Mouse (Mus musculus) embryonic facial prominence, embryonic 15.5 days (tissue): ENCODE data around the gene Hoxa7. TPM values are rescaled to one million over a fixed set of nuclear protein-coding genes. Genes with fewer than 3 reads are reported as not detected.

Source experiments
- ATAC-seq: fragments of 200-750 bp; cut with Nextera tagmentation; 2 replicates; pipeline ENCODE4 v1.8.0; 2017; ENCODE audit warnings: low read depth, moderate TSS enrichment; ENCODE audit not compliant: insufficient number of reproducible peaks, low FRiP score, low TSS enrichment
- H3K27ac ChIP-seq: fragments of 300-500 bp; sonication (generic); replicated peaks from 2 replicates; pipeline ENCODE4 v1.5.1; 2015; ENCODE audit warnings: mild to moderate bottlenecking, inconsistent platforms
- H3K27me3 ChIP-seq: fragments of 300-500 bp; sonication (generic); 2 replicates; pipeline ENCODE4 v1.6.1; 2015; ENCODE audit warnings: inconsistent platforms
- H3K36me3 ChIP-seq: fragments of 300-500 bp; sonication (generic); 2 replicates; pipeline ENCODE4 v1.6.1; 2015; ENCODE audit warnings: mild to moderate bottlenecking, inconsistent platforms
- H3K4me1 ChIP-seq: fragments of 300-500 bp; sonication (generic); 2 replicates; pipeline ENCODE4 v1.6.1; 2015; ENCODE audit warnings: inconsistent platforms
- H3K4me2 ChIP-seq: fragments of 300-500 bp; sonication (generic); replicated peaks from 2 replicates; pipeline ENCODE4 v1.6.1; 2015; ENCODE audit warnings: mild to moderate bottlenecking, inconsistent platforms
- H3K4me3 ChIP-seq: fragments of 300-500 bp; sonication (generic); replicated peaks from 2 replicates; pipeline ENCODE4 v1.5.1; 2015; ENCODE audit warnings: mild to moderate bottlenecking, inconsistent platforms
- H3K9ac ChIP-seq: fragments of 300-500 bp; sonication (generic); 2 replicates; pipeline ENCODE4 v1.6.1; 2015; ENCODE audit warnings: inconsistent platforms
- H3K9me3 ChIP-seq: fragments of 300-500 bp; sonication (generic); replicated peaks from 2 replicates; pipeline ENCODE4 v1.6.1; 2016; ENCODE audit warnings: inconsistent platforms
- WGBS: fragments of 180-500 bp; shearing (Covaris S2); methylation state at CpG from one replicate; pipeline ENCODE4 v1.1.7; 2015; 5-methylcytosine and 5-hydroxymethylcytosine counted together
- polyA plus RNA-seq: library from polyadenylated mRNA; unstranded; fragments of >200 nt; fragmentation: Nextera tagmentation; extraction: Ambion mirVana; gene quantifications from 2 replicates; pipeline ENCODE4 v1.2.1, GENCODE M21; 2015

Hoxa7 gene
- polyA plus RNA-seq, 1 experiment from 2014 or later, result not detected

GRCm38 (mm10) chr6:52183311-52184080 lies 38.2 kb downstream of the Hoxa7 start:
- no peak for ATAC-seq
- Histone ChIP-seq H3K4me1 (no peaks in the 10 kb centered on the region), H3K9ac (no peak overlapping the region), H3K4me2 (no peak overlapping the region), H3K36me3 (no peaks in the 10 kb centered on the region), H3K27me3 (peaks cover 100% of the 10 kb centered on the region), H3K4me3 (no peak overlapping the region), H3K27ac (no peak overlapping the region), H3K9me3 (no peaks in the 10 kb centered on the region)
- WGBS, result 9% methylated on average over 10 of the region's 10 CpGs

- no peak overlapping the region for H3K4me2 ChIP-seq
These were observed 38.9 kb downstream of the Hoxa7 start for GRCm38 (mm10) chr6:52182793-52183192.

DNA sequence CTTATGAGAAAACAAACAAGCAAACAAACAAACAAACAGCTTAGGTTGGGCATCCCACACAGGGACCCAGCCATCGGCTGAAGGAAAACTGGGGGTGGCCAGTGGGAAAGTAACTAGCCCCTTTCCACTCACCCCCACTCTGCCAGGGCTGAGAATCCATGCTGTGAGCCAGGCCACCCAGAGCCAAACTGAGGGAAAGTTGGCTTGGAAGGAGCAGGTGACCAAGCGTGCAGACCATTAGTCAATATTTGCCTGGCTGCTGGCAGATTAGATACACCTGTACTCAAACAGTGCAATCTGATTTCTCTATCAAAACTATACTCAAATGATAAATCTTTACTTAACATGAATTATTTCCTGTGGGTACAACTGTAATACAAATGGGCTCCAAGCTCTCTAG lies 39.6 kb downstream of the Hoxa7 start:
- H3K4me3 ChIP-seq, result no peak overlapping the region
- no peak overlapping the region for H3K9ac ChIP-seq
- no peaks in the 10 kb centered on the region for H3K9me3 ChIP-seq
- no peak for ATAC-seq
- 19% methylated on average over 2 of the region's 2 CpGs for WGBS
- no peaks in the 10 kb centered on the region for H3K4me1 ChIP-seq
- no peaks in the 10 kb centered on the region for H3K36me3 ChIP-seq
- H3K27me3 ChIP-seq, result peaks cover 100% of the 10 kb centered on the region
- H3K27ac ChIP-seq, result no peak overlapping the region
- H3K4me2 ChIP-seq, result no peak overlapping the region

More at GRCm38 (mm10) chr6:52182793-52183192, 38.9 kb downstream of the Hoxa7 start:
- Histone ChIP-seq H3K9ac (no peak overlapping the region), H3K36me3 (no peaks in the 10 kb centered on the region), H3K27ac (no peak overlapping the region), H3K4me3 (no peak overlapping the region), H3K9me3 (no peaks in the 10 kb centered on the region), H3K27me3 (peaks cover 100% of the 10 kb centered on the region), H3K4me1 (no peaks in the 10 kb centered on the region)
- ATAC-seq, result no peak
- 19% methylated on average over 1 of the region's 1 CpGs for WGBS

DNA sequence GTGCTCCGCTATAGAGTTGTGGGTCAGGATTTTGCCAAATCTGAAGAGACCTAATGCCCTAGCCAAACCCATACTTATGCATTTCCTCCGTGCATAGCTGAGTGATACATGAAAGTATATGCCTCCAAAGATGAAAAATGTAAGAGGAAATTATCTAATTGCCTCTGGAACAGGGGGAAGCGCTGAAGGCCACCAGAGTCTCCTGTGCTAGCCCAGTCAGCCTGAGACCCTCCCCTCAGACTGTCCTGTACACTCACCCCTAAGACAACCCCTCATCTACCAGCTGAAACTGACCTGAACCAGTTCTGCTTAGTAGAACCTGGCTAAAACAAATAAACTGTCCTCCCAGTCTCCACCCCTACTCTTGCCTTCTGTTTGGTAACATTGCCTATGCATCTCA lies 40.9 kb downstream of the Hoxa7 start:
- H3K9ac ChIP-seq, result no peak overlapping the region
- no peaks in the 10 kb centered on the region for H3K4me1 ChIP-seq
- no peak overlapping the region for H3K4me2 ChIP-seq
- peaks cover 100% of the 10 kb centered on the region for H3K27me3 ChIP-seq
- H3K9me3 ChIP-seq, result no peaks in the 10 kb centered on the region
- no peaks in the 10 kb centered on the region for H3K36me3 ChIP-seq
- H3K27ac ChIP-seq, result no peak overlapping the region
- no peak overlapping the region for H3K4me3 ChIP-seq
- ATAC-seq, result no peak
- 8% methylated on average over 3 of the region's 3 CpGs for WGBS

DNA sequence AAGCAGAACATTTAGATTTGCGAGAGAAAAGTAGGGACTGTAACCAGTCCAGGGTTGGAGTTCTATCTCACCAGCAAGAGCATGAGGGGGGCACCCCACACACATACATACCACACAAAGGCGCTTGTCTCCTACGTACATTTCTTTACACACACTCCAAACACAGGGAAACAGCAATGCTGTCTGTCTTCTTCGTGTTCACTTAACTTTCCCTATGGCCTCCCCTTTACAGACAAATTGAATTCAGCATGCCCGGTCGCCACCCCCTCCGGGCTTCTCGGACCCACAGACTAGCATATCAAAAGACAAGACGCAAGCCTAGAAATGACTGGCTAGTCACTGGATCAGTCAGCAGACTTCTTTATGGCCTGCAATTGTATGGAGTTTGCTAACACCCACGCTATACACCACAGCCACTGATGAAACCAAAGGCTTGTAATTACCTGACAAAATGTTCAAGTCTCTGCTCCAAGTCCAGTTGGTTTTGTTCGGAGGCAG lies 41.4 kb downstream of the Hoxa7 start:
- H3K36me3 ChIP-seq, result no peaks in the 10 kb centered on the region
- no peak for ATAC-seq
- H3K9ac ChIP-seq, result no peak overlapping the region
- H3K27me3 ChIP-seq, result peaks cover 100% of the 10 kb centered on the region
- no peaks in the 10 kb centered on the region for H3K9me3 ChIP-seq
- H3K4me1 ChIP-seq, result no peaks in the 10 kb centered on the region
- no peak overlapping the region for H3K4me2 ChIP-seq
- H3K4me3 ChIP-seq, result no peak overlapping the region
- no peak overlapping the region for H3K27ac ChIP-seq
- 9% methylated on average over 11 of the region's 11 CpGs for WGBS

DNA sequence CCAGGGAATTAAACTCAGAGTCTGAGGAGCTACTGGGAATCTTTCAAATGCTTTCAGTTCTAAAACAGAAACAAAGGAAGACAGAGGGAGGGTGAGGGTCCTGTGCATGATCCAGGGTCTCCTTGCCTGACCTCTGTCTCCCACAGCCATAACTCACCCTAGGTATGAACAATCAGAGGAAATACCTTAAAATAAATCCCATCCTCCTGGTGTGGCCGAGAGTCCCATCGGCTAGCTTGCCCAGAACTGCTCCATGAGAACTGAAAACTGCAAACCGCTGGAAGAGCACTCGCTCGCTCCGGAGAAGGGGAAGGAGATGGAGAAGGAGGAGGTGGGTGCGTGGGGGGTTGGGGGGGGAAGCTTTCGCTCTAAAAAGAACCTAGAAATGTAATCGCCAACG lies 42.0 kb downstream of the Hoxa7 start:
- Histone ChIP-seq H3K4me1 (no peaks in the 10 kb centered on the region), H3K4me3 (no peak overlapping the region), H3K36me3 (no peaks in the 10 kb centered on the region), H3K4me2 (no peak overlapping the region), H3K27me3 (peaks cover 100% of the 10 kb centered on the region), H3K9ac (no peak overlapping the region), H3K27ac (no peak overlapping the region), H3K9me3 (no peaks in the 10 kb centered on the region)
- WGBS, result 3% methylated on average over 10 of the region's 10 CpGs
- no peak for ATAC-seq

GRCm38 (mm10) chr6:52178918-52179665 lies 42.6 kb downstream of the Hoxa7 start:
- no peaks in the 10 kb centered on the region for H3K36me3 ChIP-seq
- H3K4me2 ChIP-seq, result no peak overlapping the region
- H3K9ac ChIP-seq, result no peak overlapping the region
- H3K4me3 ChIP-seq, result no peak overlapping the region
- ATAC-seq, result no peak
- H3K27ac ChIP-seq, result no peak overlapping the region
- H3K27me3 ChIP-seq, result peaks cover 99% of the 10 kb centered on the region
- H3K4me1 ChIP-seq, result no peaks in the 10 kb centered on the region
- H3K9me3 ChIP-seq, result no peaks in the 10 kb centered on the region
- WGBS, result 5% methylated on average over 4 of the region's 4 CpGs

- WGBS, result 3% methylated on average over 9 of the region's 9 CpGs
- H3K9ac ChIP-seq, result no peak overlapping the region
- peaks cover 1% of the 10 kb centered on the region; the same call in 1 of the 2 replicates for H3K4me1 ChIP-seq
- no peaks in the 10 kb centered on the region for H3K36me3 ChIP-seq
- H3K27ac ChIP-seq, result no peak overlapping the region
- ATAC-seq, result no peak
- no peak overlapping the region for H3K4me3 ChIP-seq
- H3K9me3 ChIP-seq, result no peaks in the 10 kb centered on the region
- H3K27me3 ChIP-seq, result peaks cover 99% of the 10 kb centered on the region
- H3K4me2 ChIP-seq, result no peak overlapping the region
These were observed 43.8 kb downstream of the Hoxa7 start for GRCm38 (mm10) chr6:52177806-52178205.

DNA sequence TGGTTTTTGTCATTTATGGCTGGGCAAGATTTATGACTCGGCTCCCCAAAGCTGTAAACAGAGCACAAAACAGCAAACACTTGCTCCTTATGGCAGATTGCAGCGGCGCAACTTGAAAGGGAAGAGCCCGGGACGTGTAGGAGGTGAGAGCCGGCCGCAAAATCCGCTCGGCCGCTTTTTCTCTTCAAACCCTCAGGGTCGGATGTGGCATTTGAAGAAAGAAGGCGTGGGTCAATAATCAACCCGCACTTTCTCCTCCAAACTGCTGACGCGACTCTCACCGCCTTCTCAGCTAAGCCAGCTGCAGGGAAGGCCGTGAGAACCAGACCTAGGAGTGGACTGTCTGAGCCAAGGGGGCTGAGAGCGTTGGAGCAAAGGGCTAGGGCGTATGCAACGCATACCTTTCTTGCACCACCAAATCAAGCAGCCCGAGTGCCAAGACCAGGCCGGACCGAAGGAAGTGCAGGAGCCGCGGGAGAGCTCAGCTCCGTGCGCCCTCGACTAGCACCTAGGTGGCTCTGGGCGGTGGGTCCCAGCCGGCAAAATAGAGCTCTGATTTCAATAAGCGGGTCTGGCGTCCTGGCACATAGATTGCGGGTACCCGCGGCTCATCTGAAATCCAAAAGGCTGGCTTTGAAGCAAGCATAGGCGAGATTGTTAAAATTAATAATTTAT lies 44.5 kb downstream of the Hoxa7 start, which contains the start of gene 5730596B20Rik:
Gene 5730596B20Rik (plus strand): TSS at position 438 of the 675 bp plus-strand sequence.
- no peaks in the 10 kb centered on the region for H3K36me3 ChIP-seq
- H3K4me1 ChIP-seq, result peaks cover 7% of the 10 kb centered on the region
- ATAC-seq, result no peak
- no peaks in the 10 kb centered on the region for H3K9me3 ChIP-seq
- WGBS, result 2% methylated on average over 36 of the region's 36 CpGs
- H3K4me2 ChIP-seq, result no peak within 1 kb of the TSS
- H3K9ac ChIP-seq, result no peak within 1 kb of the TSS
- H3K27ac ChIP-seq, result no peak within 1 kb of the TSS
- no peak within 1 kb of the TSS for H3K4me3 ChIP-seq
- peaks cover 99% of the 10 kb centered on the region for H3K27me3 ChIP-seq

DNA sequence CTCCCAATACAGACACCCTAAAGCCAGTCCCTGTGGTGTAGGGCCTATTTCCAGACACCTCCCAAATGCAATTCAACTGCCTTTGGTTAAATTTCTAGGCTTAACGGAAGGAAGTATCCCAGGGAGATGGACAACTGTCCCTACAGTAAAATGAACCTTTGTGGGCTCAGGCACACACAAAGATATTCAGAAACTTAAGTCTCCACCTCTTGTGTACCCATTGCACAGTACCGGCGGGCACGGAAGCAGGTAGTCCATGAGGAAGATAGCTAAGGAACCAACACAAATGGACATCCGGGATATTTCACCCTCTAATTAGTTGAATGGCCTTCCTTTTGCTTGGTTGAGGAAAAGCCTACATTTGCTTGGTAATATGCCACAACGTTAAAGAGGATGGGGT lies 45.3 kb downstream of the Hoxa7 start:
- no peak for ATAC-seq
- Histone ChIP-seq H3K4me2 (no peak overlapping the region), H3K27me3 (peaks cover 99% of the 10 kb centered on the region), H3K27ac (no peak overlapping the region), H3K9me3 (no peaks in the 10 kb centered on the region), H3K4me1 (peaks cover 8% of the 10 kb centered on the region), H3K36me3 (no peaks in the 10 kb centered on the region), H3K4me3 (no peak overlapping the region), H3K9ac (no peak overlapping the region)
- WGBS, result 3% methylated on average over 6 of the region's 6 CpGs

GRCm38 (mm10) chr6:52175864-52176263 lies 45.8 kb downstream of the Hoxa7 start:
- Histone ChIP-seq H3K4me1 (peaks cover 8% of the 10 kb centered on the region), H3K36me3 (no peaks in the 10 kb centered on the region), H3K27me3 (peaks cover 99% of the 10 kb centered on the region), H3K27ac (no peak overlapping the region), H3K9me3 (no peaks in the 10 kb centered on the region), H3K4me3 (peak overlapping the region; percentile 16), H3K9ac (no peak overlapping the region), H3K4me2 (no peak overlapping the region)
- WGBS, result 2% methylated on average over 20 of the region's 35 CpGs
- no peak for ATAC-seq
